In genomic region chr16:8689979-8690656, GRCm38 (mm10) we compare ENCODE assay signal across 11 mouse cellular contexts. TPM values are rescaled to one million over a fixed set of nuclear protein-coding genes. Genes with fewer than 3 reads are reported as not detected.
DNase-seq lines count a peak whose midpoint lies in the region; ATAC-seq and TF ChIP-seq lines count a peak whose summit lies in the region.
"Had no signal": no experiment of that assay in that cellular context is flagged by ENCODE, and none has a peak within 500 bp of the region (broad histone marks: within the 10 kb centered on the region; RNA-seq: fewer than 3 reads in every experiment).

No protein-coding gene starts in this region.

- no peak overlapping the region for H3K9ac ChIP-seq in forebrain, embryonic 14.5 days (ENCODE audit: low read length)
- no peak overlapping the region for H3K9ac ChIP-seq in forebrain, embryonic 13.5 days
- no peak overlapping the region for H3K9ac ChIP-seq in liver, embryonic 14.5 days (replicated peaks)
- no peak overlapping the region for H3K9ac ChIP-seq in stomach, postnatal 0 days (ENCODE audit: low read length)
- H3K9ac ChIP-seq: neural tube, embryonic 12.5 days had no signal

- no peak for TF ChIP-seq CTCF in cerebellum, adult 2 months (IDR thresholded peaks at IDR 0.05; ENCODE audit: borderline replicate concordance, insufficient read depth, low read depth, low read length)
- TF ChIP-seq CTCF in liver, embryonic 14.5 days (IDR thresholded peaks at IDR 0.05; ENCODE audit: low read depth), result no peak
- TF ChIP-seq CTCF in stomach, postnatal 0 days (IDR thresholded peaks at IDR 0.05; ENCODE audit: low read depth), result no peak

- intact Hi-C loops in left cerebral cortex, postnatal 25 days (cut with DNase I), result loop anchor here (10.0 kb wide), 1 partner anchor 145 kb away; the partner anchor contains the start of gene 1810013L24Rik

- 72% methylated on average over 11 of the region's 11 CpGs for WGBS in forebrain, embryonic 14.5 days
- 74% methylated on average over 11 of the region's 11 CpGs for WGBS in forebrain, embryonic 13.5 days
- WGBS in cerebellum, adult 2 months, result 47% methylated on average over 11 of the region's 11 CpGs
- 93% methylated on average over 11 of the region's 11 CpGs for WGBS in liver, embryonic 14.5 days (ENCODE audit: insufficient replicate concordance)
- WGBS in stomach, postnatal 0 days, result 87% methylated on average over 11 of the region's 11 CpGs

- no peak overlapping the region for H3K4me3 ChIP-seq in forebrain, embryonic 14.5 days (ENCODE audit: low read depth, low read length)
- no peak overlapping the region for H3K4me3 ChIP-seq in forebrain, embryonic 13.5 days
- no peak overlapping the region for H3K4me3 ChIP-seq in cerebellum, adult 2 months (replicated peaks; ENCODE audit: insufficient read depth, low read depth, low read length)
- H3K4me3 ChIP-seq in liver, embryonic 14.5 days (ENCODE audit: insufficient read depth in 1 of 2, low read depth in 2 of 2, low read length in 2 of 2), result no peak overlapping the region
- no peak overlapping the region for H3K4me3 ChIP-seq in stomach, postnatal 0 days (ENCODE audit: low read depth, low read length)
- H3K4me3 ChIP-seq: left cerebral cortex, adult 2 months; neural tube, embryonic 12.5 days had no signal

- H3K4me1 ChIP-seq in forebrain, embryonic 14.5 days (ENCODE audit: control insufficient read depth, insufficient read depth, low read length), result no peaks in the 10 kb centered on the region
- H3K4me1 ChIP-seq in forebrain, embryonic 13.5 days, result no peaks in the 10 kb centered on the region
- peaks cover 41% of the 10 kb centered on the region for H3K4me1 ChIP-seq in cerebellum, adult 2 months (ENCODE audit: control insufficient read depth, insufficient read depth, low read length)
- H3K4me1 ChIP-seq in liver, embryonic 14.5 days (replicated peaks; ENCODE audit: control insufficient read depth in 2 of 2, insufficient read depth in 2 of 2, low read length in 1 of 2), result peaks cover 39 to 46% of the 10 kb centered on the region in 2 experiments
- no peaks in the 10 kb centered on the region for H3K4me1 ChIP-seq in stomach, postnatal 0 days (replicated peaks; ENCODE audit: control insufficient read depth, insufficient read depth)
- H3K4me1 ChIP-seq: neural tube, embryonic 12.5 days had no signal

- no peak for TF ChIP-seq POLR2A in cerebellum, adult 2 months (IDR thresholded peaks at IDR 0.05; ENCODE audit: borderline replicate concordance, insufficient read depth, low read length)

- no peak for TF ChIP-seq EP300 in liver, embryonic 14.5 days (IDR thresholded peaks at IDR 0.05; ENCODE audit: low read depth)
- TF ChIP-seq EP300 in stomach, postnatal 0 days (optimal IDR thresholded peaks at IDR 0.05), result no peak

- H3K9me3 ChIP-seq in forebrain, embryonic 14.5 days (replicated peaks; ENCODE audit: control insufficient read depth, low read length), result no peaks in the 10 kb centered on the region
- no peaks in the 10 kb centered on the region for H3K9me3 ChIP-seq in forebrain, embryonic 13.5 days (replicated peaks)
- no peaks in the 10 kb centered on the region for H3K9me3 ChIP-seq in liver, embryonic 14.5 days (ENCODE audit: control insufficient read depth, low read length)
- H3K9me3 ChIP-seq in stomach, postnatal 0 days (ENCODE audit: control insufficient read depth, low read length), result no peaks in the 10 kb centered on the region
- H3K9me3 ChIP-seq: neural tube, embryonic 12.5 days had no signal

- no peaks in the 10 kb centered on the region for H3K27me3 ChIP-seq in forebrain, embryonic 14.5 days (replicated peaks; ENCODE audit: control insufficient read depth, insufficient read depth, low read length)
- H3K27me3 ChIP-seq in forebrain, embryonic 13.5 days, result no peaks in the 10 kb centered on the region
- H3K27me3 ChIP-seq in cerebellum, adult 2 months (ENCODE audit: control insufficient read depth, insufficient read depth, low read length), result no peaks in the 10 kb centered on the region
- H3K27me3 ChIP-seq in liver, embryonic 14.5 days (ENCODE audit: control insufficient read depth, insufficient read depth, low read length), result no peaks in the 10 kb centered on the region
- no peaks in the 10 kb centered on the region for H3K27me3 ChIP-seq in stomach, postnatal 0 days (ENCODE audit: control insufficient read depth, insufficient read depth, low read length)
- H3K27me3 ChIP-seq: neural tube, embryonic 12.5 days had no signal

- ATAC-seq in forebrain, embryonic 14.5 days, result peak; percentile 27; the same call in 1 of the 2 replicates
- ATAC-seq in forebrain, embryonic 13.5 days, result no peak
- no peak for ATAC-seq in liver, embryonic 14.5 days (ENCODE audit: insufficient read depth)
- ATAC-seq in stomach, postnatal 0 days (ENCODE audit: low FRiP score, low TSS enrichment), result no peak

- peaks cover 79% of the 10 kb centered on the region for H3K36me3 ChIP-seq in forebrain, embryonic 14.5 days (ENCODE audit: control insufficient read depth, insufficient read depth, low read length)
- peaks cover 83% of the 10 kb centered on the region for H3K36me3 ChIP-seq in forebrain, embryonic 13.5 days (ENCODE audit: poor library complexity, severe bottlenecking)
- peaks cover 84% of the 10 kb centered on the region for H3K36me3 ChIP-seq in liver, embryonic 14.5 days (replicated peaks; ENCODE audit: control insufficient read depth, insufficient read depth, low read depth)
- H3K36me3 ChIP-seq in stomach, postnatal 0 days (ENCODE audit: control insufficient read depth, insufficient read depth, low read length), result peaks cover 31% of the 10 kb centered on the region

- DNase-seq in forebrain, embryonic 14.5 days (ENCODE audit: low spot score), result peak; percentile 60
- DNase-seq in left cerebral cortex, postnatal 25 days (ENCODE audit: low spot score in 2 of 2), result peak; percentile 40 to 44
- no peak for DNase-seq in left cerebral cortex, adult 9 months (ENCODE audit: low spot score in 2 of 2)
- DNase-seq in cerebellum, adult 2 months, result peak; percentile 93 to 94
- no peak for DNase-seq in liver, embryonic 14.5 days (ENCODE audit: low read depth in 3 of 3, low spot score in 3 of 3)
- DNase-seq in stomach, postnatal 0 days (ENCODE audit: low spot score), result no peak
- no peak for DNase-seq in frontal cortex, postnatal 25 days (ENCODE audit: low spot score in 2 of 2)

- H3K4me2 ChIP-seq in forebrain, embryonic 14.5 days (ENCODE audit: low read length), result no peak overlapping the region
- H3K4me2 ChIP-seq in forebrain, embryonic 13.5 days, result no peak overlapping the region
- H3K4me2 ChIP-seq in liver, embryonic 14.5 days (ENCODE audit: low read depth), result no peak overlapping the region
- H3K4me2 ChIP-seq in stomach, postnatal 0 days (replicated peaks; ENCODE audit: low read depth), result no peak overlapping the region
- H3K4me2 ChIP-seq: neural tube, embryonic 12.5 days had no signal

- no peak overlapping the region for H3K27ac ChIP-seq in forebrain, embryonic 14.5 days (ENCODE audit: low read depth, low read length)
- H3K27ac ChIP-seq in forebrain, embryonic 13.5 days, result no peak overlapping the region
- H3K27ac ChIP-seq in cerebellum, adult 2 months (ENCODE audit: insufficient read depth, low read length), result no peak overlapping the region
- H3K27ac ChIP-seq in liver, embryonic 14.5 days, result peak overlapping the region; percentile 91
- H3K27ac ChIP-seq in stomach, postnatal 0 days (replicated peaks), result no peak overlapping the region
- H3K27ac ChIP-seq: left cerebral cortex, adult 2 months; neural tube, embryonic 12.5 days had no signal

RNA-seq across cellular contexts. Expression of gene Gm5767, which starts 9.5 kb away (rescaled TPM):
- polyA plus RNA-seq in forebrain, embryonic 14.5 days (2014; fragmentation: Nextera tagmentation; extraction: Ambion mirVana), result not detected in 2 replicates
- polyA plus RNA-seq in forebrain, embryonic 13.5 days (2015; fragmentation: Nextera tagmentation; extraction: Ambion mirVana), result not detected in 2 replicates
- total RNA-seq in left cerebral cortex, postnatal 25 days (2021), result not detected
- polyA plus RNA-seq in cerebellum, adult 2 months (2012; rRNA removed), result not detected in 2 replicates
- polyA plus RNA-seq in liver, embryonic 14.5 days (2012; rRNA removed), result 0.07 TPM in 1 of 2 replicates, not detected in the other
- not detected in 2 replicates for polyA plus RNA-seq in liver, embryonic 14.5 days (2014; fragmentation: Nextera tagmentation; extraction: Ambion mirVana)
- polyA plus RNA-seq in stomach, postnatal 0 days (2015; fragmentation: Nextera tagmentation; extraction: Ambion mirVana), result not detected in 2 replicates
- total RNA-seq: left cerebral cortex, adult 2 months had no signal
- polyA plus RNA-seq: C2C12; neural tube, embryonic 12.5 days had no signal

RNA-seq across cellular contexts. Expression of gene Carhsp1, which starts 18.2 kb away (rescaled TPM):
- polyA plus RNA-seq in forebrain, embryonic 14.5 days (2014; fragmentation: Nextera tagmentation; extraction: Ambion mirVana), result 84.0 and 95.0 TPM in 2 replicates
- 190 and 211 TPM in 2 replicates for polyA plus RNA-seq in forebrain, embryonic 13.5 days (2015; fragmentation: Nextera tagmentation; extraction: Ambion mirVana)
- 10 to 100 TPM; 13.2 to 19.4 TPM for total RNA-seq in left cerebral cortex, postnatal 25 days (2021)
- polyA plus RNA-seq in cerebellum, adult 2 months (2012; rRNA removed), result 42.6 and 50.0 TPM in 2 replicates
- polyA plus RNA-seq in liver, embryonic 14.5 days (2012; rRNA removed), result 31.2 and 38.7 TPM in 2 replicates
- 30.8 and 31.3 TPM in 2 replicates for polyA plus RNA-seq in liver, embryonic 14.5 days (2014; fragmentation: Nextera tagmentation; extraction: Ambion mirVana)
- polyA plus RNA-seq in stomach, postnatal 0 days (2015; fragmentation: Nextera tagmentation; extraction: Ambion mirVana), result 53.1 and 53.8 TPM in 2 replicates

RNA-seq across cellular contexts. Expression of gene Tmem186, which starts 52.6 kb away (rescaled TPM):
- polyA plus RNA-seq in forebrain, embryonic 14.5 days (2014; fragmentation: Nextera tagmentation; extraction: Ambion mirVana), result 14.8 TPM in 2 replicates
- 22.9 and 26.9 TPM in 2 replicates for polyA plus RNA-seq in forebrain, embryonic 13.5 days (2015; fragmentation: Nextera tagmentation; extraction: Ambion mirVana)
- 10 to 100 TPM; 12.6 to 12.8 TPM for total RNA-seq in left cerebral cortex, postnatal 25 days (2021)
- 19.0 and 19.4 TPM in 2 replicates for polyA plus RNA-seq in cerebellum, adult 2 months (2012; rRNA removed)
- polyA plus RNA-seq in liver, embryonic 14.5 days (2012; rRNA removed), result 6.2 and 7.9 TPM in 2 replicates
- 6.3 and 6.5 TPM in 2 replicates for polyA plus RNA-seq in liver, embryonic 14.5 days (2014; fragmentation: Nextera tagmentation; extraction: Ambion mirVana)
- 11.1 and 11.8 TPM in 2 replicates for polyA plus RNA-seq in stomach, postnatal 0 days (2015; fragmentation: Nextera tagmentation; extraction: Ambion mirVana)

RNA-seq across cellular contexts. Expression of gene Pmm2, which starts 52.6 kb away (rescaled TPM):
- polyA plus RNA-seq in forebrain, embryonic 14.5 days (2014; fragmentation: Nextera tagmentation; extraction: Ambion mirVana), result 34.7 and 36.3 TPM in 2 replicates
- 50.8 and 55.3 TPM in 2 replicates for polyA plus RNA-seq in forebrain, embryonic 13.5 days (2015; fragmentation: Nextera tagmentation; extraction: Ambion mirVana)
- 10 to 100 TPM; 26.8 to 31.0 TPM for total RNA-seq in left cerebral cortex, postnatal 25 days (2021)
- 39.2 and 39.6 TPM in 2 replicates for polyA plus RNA-seq in cerebellum, adult 2 months (2012; rRNA removed)
- polyA plus RNA-seq in liver, embryonic 14.5 days (2012; rRNA removed), result 22.1 and 23.0 TPM in 2 replicates
- polyA plus RNA-seq in liver, embryonic 14.5 days (2014; fragmentation: Nextera tagmentation; extraction: Ambion mirVana), result 25.4 and 25.5 TPM in 2 replicates
- 74.2 and 74.9 TPM in 2 replicates for polyA plus RNA-seq in stomach, postnatal 0 days (2015; fragmentation: Nextera tagmentation; extraction: Ambion mirVana)

Comparison
In these comparisons a context has a peak if more than half of its experiments do, and no peak if none do; other contexts are left out.
1. DNase-seq: peak in forebrain, embryonic 14.5 days (single experiment), left cerebral cortex, postnatal 25 days (2 of 2) and cerebellum, adult 2 months (2 of 2); none in left cerebral cortex, adult 9 months (0 of 2), liver, embryonic 14.5 days (0 of 3), stomach, postnatal 0 days (single experiment) and frontal cortex, postnatal 25 days (0 of 2).